Mouse (Mus musculus) thymus, postnatal 36 days (tissue): ENCODE data around the gene Hist1h4f.
A peak's percentile ranks its signal among the peaks of the same experiment; 100 is the strongest.

Source experiments
- DNase-seq, 2 experiments: peaks; one replicate each; pipeline ENCODE4 v3.0.0; 2022; ENCODE audit warnings: mixed read lengths in 2 of 2

The Hist1h4f gene

GRCm38 (mm10) chr13:23533560-23534367 lies 17.7 kb downstream of the Hist1h4f start, which contains the start of gene Hist1h2af:
Gene Hist1h2af (plus strand): TSS chr13:23533906.
- DNase-seq: peak; percentile 58 to 71

DNA sequence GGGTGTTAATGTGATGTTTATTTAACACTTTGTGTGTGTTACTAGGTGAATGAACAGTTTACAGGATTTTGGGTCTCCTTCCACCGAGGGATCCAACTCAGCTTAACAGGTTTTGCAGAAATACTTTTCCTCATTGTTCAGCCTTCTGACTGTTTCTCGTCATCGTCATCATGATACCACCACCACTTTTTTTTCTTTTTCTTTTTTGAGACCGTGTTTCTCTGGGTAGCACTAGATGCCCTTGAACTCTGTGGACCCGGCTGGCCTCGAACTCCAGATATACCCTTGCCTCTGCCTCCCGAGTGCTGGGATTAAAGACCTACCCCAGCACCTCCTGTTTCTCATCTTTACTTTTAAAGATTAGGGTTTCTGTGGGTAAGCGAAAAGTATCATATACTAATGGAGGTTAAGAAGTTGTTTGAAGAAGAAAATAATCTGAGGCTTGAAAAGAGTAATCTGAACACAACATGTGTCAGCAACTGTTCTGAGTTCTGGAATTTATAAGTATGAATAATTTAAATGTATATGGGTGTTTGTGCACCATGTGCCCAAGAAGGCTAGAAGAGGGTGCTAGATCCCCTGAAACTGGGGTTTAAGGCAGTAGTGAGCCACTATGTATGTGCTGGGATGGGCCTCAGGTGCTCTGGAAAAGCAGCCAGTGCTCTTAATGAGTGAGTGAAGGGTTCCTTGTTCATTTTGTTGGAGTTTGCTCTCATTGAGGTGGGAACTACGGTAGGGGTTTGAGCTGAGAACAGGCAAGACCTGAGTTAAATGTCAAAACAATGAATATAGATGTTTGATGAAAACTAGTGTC lies 19.0 kb downstream of the Hist1h4f start:
- no peak for DNase-seq

DNA sequence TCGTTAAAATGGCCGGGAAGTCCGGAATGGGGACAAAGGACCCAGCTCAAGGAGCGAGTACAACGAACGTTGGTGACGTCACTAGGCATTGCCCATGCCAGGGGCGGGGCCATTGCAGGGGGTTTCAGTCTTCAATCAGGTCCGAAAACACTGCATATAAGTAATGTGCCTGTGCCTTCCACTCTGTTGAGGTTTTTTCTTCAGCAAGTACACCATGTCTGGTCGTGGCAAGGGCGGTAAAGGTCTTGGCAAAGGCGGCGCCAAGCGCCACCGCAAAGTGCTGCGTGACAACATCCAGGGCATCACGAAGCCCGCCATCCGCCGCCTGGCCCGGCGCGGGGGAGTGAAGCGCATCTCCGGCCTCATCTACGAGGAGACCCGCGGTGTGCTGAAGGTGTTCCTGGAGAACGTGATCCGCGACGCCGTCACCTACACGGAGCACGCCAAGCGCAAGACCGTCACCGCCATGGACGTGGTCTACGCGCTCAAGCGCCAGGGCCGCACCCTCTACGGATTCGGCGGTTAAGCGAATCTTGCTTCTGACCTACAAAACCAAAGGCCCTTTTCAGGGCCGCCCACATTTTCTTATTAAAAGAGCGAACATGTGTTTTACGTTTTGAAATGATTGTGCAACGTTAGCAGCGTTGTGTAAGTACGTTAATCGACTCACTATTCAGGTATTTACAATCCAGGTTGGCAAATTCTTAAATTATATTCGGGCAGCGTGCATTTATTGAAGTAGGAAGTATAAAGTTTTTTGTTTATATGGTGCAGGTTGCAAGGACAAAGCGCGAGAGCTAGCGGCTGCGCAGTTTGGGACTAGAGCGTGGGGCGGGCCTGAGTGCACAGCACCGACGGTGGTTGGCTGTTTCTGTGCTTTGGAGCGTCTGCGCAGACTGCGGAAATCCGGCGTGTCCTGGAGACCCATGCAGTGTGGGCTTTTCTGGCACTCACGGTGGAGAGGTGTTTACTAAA lies 20.3 kb downstream of the Hist1h4f start, which contains the start of gene Hist1h4h:
Gene Hist1h4h (plus strand): TSS at position 150 of the 975 bp plus-strand sequence.
- DNase-seq: peak; percentile 97

DNA sequence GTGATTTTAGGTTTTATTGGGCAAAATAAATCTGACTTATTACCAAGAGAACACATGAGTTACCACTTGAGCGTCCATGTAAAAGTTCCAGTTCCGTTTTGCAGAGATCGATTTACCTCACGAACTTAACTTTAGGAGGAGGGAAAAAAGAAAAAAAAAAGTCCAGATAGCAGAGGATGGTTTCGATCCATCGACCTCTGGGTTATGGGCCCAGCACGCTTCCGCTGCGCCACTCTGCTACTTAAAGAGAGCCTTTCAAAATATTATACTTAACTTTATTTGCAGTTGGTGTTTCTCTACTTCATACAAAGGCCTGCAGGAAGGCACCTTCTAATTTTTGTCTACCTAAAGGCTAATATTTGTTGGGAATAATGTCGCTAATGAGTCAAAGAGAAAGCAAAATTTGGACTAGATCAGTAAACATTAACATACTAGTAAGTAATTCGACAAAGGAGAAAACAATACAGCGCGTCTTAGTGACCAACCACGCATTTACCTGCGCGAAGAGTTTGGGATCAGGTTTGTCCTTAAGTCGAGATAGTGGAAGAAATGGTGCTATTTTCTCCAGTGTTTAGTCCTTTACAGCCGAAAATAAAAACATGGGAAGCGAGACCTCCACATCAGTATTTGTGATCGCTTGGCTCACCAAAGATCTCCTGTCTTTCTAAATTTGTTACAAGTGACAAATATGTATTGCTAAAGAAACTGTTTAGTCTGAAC lies 21.1 kb downstream of the Hist1h4f start:
- DNase-seq: peak; percentile 66 to 69

- no peak for DNase-seq
These were observed 21.8 kb downstream of the Hist1h4f start for GRCm38 (mm10) chr13:23529480-23530165.

- DNase-seq: no peak
These were observed 22.4 kb downstream of the Hist1h4f start for GRCm38 (mm10) chr13:23529005-23529404.

GRCm38 (mm10) chr13:23526312-23526711 lies 25.1 kb downstream of the Hist1h4f start:
- peak; percentile 79 to 82 for DNase-seq

DNA sequence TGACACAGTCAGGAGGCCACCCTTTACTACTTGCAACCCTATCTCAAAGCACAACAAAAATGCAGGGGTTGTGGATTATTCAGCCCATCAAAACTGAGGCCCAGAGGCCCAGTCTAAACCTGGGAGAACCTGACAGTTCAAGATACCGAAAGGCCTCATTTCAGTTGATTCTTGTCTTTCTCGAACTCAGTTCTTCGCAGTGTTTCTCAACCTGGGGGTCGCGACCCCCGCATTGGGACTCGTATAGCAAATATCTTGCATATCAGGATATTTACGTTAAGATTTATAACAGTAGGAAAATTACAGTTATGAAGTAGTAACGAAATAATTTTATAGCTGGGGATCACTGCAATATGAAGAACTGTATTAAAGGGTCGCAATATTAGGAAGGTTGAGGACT lies 25.5 kb downstream of the Hist1h4f start:
- DNase-seq: no peak

DNA sequence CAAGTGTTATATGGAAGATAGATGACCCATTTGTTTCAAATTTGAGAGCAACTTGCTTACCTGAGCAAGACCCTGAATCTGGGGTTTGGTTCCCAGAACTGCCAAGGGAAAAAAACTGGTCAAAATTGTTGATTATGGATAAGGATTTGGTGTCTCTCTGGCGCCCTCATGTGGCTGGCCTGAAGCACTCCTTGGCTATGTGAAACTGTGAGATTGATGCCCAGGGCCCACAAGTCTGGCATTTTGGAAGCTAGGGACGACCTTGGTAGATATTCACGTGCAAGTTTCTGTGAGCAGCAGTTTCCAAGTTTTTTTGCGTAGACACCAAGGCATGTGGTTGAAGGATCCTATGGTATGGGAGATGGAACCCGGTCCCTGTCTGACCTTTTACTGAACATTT lies 26.8 kb downstream of the Hist1h4f start:
- DNase-seq: peak; percentile 70 to 73

DNA sequence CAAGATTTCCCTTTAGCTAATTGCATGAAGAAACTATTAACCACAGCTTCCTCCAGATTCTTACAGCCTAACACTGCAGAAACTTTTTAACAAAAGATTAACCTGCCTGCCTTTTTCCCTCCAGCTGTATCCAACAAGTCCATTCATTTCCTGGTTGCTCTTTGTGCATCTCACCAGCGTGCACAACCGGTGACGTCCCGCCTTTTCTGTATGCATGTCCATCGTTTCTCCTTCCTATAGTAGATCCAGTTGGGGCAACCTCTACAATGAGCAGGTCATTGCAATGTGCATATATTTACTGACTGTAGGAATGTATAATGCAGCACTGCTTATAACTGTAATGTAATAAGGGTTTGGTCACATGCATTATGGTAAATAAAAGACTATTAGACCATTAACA lies 27.5 kb downstream of the Hist1h4f start:
- no peak for DNase-seq

DNA sequence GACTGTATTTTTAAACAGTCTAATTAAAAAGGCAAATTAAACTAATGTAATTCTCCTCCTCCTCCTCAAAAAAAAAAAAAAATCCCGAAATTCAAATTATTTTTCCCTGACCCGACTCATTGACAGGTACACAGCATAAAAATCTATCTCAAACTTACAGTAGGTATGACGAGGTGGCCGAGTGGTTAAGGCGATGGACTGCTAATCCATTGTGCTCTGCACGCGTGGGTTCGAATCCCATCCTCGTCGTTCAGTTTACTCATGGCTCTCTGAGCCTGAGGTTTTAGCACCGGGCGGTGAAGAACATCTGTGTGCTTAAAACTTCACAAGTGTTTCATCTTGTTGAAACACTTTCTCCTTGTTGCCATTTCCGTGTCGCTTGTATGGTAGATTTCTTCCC lies 29.7 kb downstream of the Hist1h4f start:
- peak; percentile 90 to 94 for DNase-seq

- DNase-seq: peak; percentile 69 to 78
These were observed 32.0 kb downstream of the Hist1h4f start for GRCm38 (mm10) chr13:23519416-23519815.

DNA sequence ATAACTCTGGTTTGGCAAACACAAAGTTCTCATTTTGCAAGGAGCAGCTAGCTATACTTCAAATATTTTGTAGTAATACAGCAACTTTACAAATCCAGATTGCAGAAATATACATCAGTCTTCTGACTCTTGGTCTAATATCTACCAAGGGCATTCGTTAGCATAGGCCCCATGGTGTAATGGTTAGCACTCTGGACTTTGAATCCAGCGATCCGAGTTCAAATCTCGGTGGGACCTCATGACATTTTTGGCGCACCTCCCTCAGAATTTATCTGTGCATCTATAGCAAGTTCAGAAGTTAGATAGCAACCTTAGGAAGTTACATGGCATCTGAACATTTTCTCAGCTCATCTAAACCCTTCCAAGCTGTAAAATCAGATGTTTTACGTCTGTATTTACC lies 32.6 kb downstream of the Hist1h4f start:
- peak; percentile 80 to 84 for DNase-seq

DNA sequence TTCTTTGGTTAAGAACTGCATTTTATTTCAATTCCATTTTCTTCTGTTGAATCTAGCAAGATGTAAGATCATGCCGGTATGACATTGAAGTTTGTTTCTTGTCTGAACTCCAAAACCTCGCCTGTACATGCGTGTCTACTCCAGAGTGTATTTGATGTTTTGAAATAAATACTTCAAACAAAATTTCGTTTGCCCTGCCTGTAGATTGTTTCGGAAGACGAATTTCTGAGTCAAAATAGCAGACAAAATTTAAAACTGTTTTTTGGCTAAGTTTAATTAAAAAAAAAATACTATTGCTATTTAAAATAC lies 33.2 kb downstream of the Hist1h4f start:
- DNase-seq: no peak

- DNase-seq: peak; percentile 90 to 95
These were observed 33.7 kb downstream of the Hist1h4f start for GRCm38 (mm10) chr13:23517603-23518294.

DNA sequence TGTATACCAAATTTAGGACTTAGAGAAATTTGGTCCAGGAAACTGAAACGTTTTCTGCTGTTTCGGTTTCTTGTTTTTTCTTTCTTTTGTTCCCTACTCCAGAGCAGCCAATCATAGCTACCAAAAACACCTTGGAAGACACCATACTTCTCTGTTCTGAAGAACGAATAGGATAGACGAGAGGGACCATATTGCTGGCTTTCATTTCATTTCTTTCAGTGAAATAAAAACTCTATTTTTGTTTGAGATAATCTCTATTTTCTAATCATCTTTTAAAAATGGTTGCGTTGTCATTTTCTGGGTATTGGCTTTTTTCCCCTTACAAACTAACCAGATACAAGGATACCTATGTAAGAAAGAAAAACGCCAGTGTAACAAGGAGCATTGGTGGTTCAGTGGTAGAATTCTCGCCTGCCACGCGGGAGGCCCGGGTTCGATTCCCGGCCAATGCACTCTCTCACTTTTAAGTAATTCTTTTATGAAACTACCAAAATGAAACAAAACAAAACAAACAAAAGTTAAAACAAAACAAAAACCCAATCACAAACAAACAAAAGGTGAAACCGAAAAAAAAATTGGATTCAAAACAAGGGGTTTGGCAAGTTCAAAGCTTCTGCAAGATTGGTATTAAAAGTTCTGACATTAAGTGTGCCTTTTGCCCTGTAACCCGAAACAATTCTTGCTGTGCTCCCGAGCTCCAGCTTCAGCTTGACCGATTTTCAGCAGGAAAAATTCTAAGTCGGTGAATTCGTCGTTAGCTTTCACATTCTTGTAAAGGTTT lies 34.4 kb downstream of the Hist1h4f start:
- DNase-seq: peak; percentile 78 to 84

DNA sequence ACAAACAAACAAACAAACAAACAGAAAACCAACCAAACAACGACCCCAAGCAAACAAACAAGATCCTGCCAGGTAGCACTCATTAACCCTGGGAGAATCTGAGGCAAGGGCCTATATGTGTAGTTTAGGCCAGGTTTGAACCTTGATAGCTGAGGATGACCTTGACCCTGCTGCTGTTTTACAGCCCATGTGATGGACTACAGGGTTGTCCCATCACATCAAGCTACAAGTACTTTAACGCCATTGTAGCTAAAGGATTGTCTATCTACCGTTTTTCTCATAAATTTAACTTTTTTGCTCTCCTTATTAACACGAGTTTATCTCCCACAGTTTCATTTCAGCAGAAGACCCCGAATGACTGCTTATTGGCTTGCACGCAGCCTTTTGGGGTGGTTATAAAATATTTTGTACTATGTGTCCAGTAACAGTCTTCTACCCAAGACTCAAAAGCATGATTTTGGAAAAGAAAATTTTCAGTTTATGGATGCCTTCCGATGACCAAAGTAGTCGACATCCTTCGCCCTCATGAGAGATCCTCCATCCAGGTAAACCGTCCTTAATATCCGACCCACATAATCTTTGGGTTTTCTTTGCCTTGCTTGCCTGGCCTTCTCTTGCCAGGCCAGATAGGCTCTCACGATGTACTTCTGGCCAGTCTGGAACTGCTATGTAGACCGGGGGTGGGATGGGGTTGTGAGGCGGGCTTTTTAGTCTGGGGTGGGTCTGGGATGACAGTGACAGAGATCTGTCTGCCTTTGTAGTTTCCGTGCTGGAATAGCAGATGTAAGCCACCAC lies 35.4 kb downstream of the Hist1h4f start:
- no peak for DNase-seq

GRCm38 (mm10) chr13:23515281-23515680 lies 36.2 kb downstream of the Hist1h4f start:
- DNase-seq: no peak

DNA sequence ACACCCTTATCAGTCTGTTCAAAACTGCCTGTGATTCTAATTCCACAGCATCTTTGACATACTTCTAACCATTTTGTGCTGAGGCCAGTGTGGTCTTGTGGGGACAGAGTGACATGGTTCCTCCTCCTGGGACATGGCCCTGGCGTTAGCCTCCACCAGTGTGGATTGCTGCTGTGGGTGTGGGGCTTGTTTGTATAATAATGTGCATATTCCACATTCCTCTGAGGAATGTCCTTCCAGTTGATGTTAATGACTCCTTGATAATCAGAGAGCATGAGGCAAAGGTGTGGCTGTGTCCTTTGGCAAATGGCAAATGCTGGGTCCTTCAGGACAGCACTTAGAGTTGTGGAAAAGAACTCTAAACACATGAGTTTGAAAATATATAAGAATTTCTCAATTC lies 37.9 kb downstream of the Hist1h4f start:
- DNase-seq: no peak
